Mouse (Mus musculus) lung, postnatal 0 days (tissue): ENCODE results near the gene Sorcs2.

Source experiments
- CTCF ChIP-seq: IDR thresholded peaks from 2 replicates; pipeline ENCODE4 v1.5.1; 2016; ENCODE audit warnings: antibody characterized with exemption, mild to moderate bottlenecking
- EP300 ChIP-seq: IDR thresholded peaks from 2 replicates; pipeline ENCODE4 v1.6.1; 2016; ENCODE audit warnings: antibody characterized with exemption, mild to moderate bottlenecking, control low read depth

DNA sequence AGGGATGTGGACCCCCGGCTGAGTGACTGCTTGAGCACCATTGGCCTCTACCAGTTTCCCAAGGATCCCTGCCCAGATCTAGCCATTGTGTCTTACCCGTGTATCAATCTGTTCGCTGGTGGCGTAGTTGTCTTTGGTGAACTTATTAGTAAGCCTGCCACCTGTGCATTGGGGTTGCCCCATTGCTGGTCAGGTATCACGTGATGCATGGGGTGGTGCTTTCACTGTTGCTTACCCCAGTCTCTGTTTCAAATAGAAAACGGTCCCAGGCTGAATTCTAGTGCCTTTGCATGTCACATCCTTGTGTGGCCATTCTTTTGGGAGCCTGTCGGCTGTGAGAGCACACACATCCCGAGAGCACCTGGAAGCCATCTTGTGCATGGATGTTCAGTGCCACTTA lies 409.9 kb downstream of the Sorcs2 start:
- TF ChIP-seq EP300 (no peak), CTCF (no peak)
